Mouse (Mus musculus) CD4-positive, CD25-positive, alpha-beta regulatory T cell, adult 9 weeks (primary cell): Measurements from ENCODE around the gene Gm18596. TPM values are rescaled to one million over a fixed set of nuclear protein-coding genes. Genes with fewer than 3 reads are reported as not detected.

Experiments used
- polyA plus RNA-seq: library from polyadenylated mRNA; unstranded; fragments of 100-300 nt; shearing (Covaris generic); gene quantifications from one replicate; pipeline ENCODE4 v1.2.1, GENCODE M21; 2017

Gene Gm18596
- not detected for polyA plus RNA-seq

GRCm38 (mm10) chr10:77741924-77742688 lies at the start of gene Gm18596:
TSS of gene Gm18596 (minus strand) at chr10:77742638.

GRCm38 (mm10) chr10:77787876-77788275 lies 45.4 kb upstream of the Gm18596 start, which contains the start of gene Gm7137:
TSS of gene Gm7137 (minus strand) at chr10:77788200.

GRCm38 (mm10) chr10:77782442-77782841 lies 40.0 kb upstream of the Gm18596 start, which contains the start of gene Gm3250:
TSS of gene Gm3250 (minus strand) at chr10:77782542.

GRCm38 (mm10) chr10:77776844-77777243 lies 34.4 kb upstream of the Gm18596 start, which contains the start of gene Gm7138:
TSS of gene Gm7138 (minus strand) at chr10:77776944.

GRCm38 (mm10) chr10:77771225-77771624 lies 28.8 kb upstream of the Gm18596 start, which contains the start of gene Gm3238:
TSS of gene Gm3238 (minus strand) at chr10:77771325.

GRCm38 (mm10) chr10:77759582-77759981 lies 17.1 kb upstream of the Gm18596 start, which contains the start of gene Gm3233:
TSS of gene Gm3233 (minus strand) at chr10:77759682.

GRCm38 (mm10) chr10:77751254-77751653 lies 8.8 kb upstream of the Gm18596 start, which contains the start of gene Gm9736:
TSS of gene Gm9736 (minus strand) at chr10:77751354.

GRCm38 (mm10) chr10:77726186-77726585 lies 16.3 kb downstream of the Gm18596 start, which contains the start of gene Gm10100:
TSS of gene Gm10100 (plus strand) at chr10:77726486.

GRCm38 (mm10) chr10:77720299-77720698 lies 22.1 kb downstream of the Gm18596 start, which contains the start of gene Krtap12-1:
TSS of gene Krtap12-1 (plus strand) at chr10:77720599.

GRCm38 (mm10) chr10:77715507-77715906 lies 26.9 kb downstream of the Gm18596 start, which contains the start of gene Gm10142:
TSS of gene Gm10142 (plus strand) at chr10:77715807.

GRCm38 (mm10) chr10:77711157-77711556 lies 31.3 kb downstream of the Gm18596 start, which contains the start of gene Gm10024:
TSS of gene Gm10024 (plus strand) at chr10:77711457.

GRCm38 (mm10) chr10:77706326-77706725 lies 36.1 kb downstream of the Gm18596 start, which contains the start of gene Gm10272:
TSS of gene Gm10272 (plus strand) at chr10:77706626.

GRCm38 (mm10) chr10:77697133-77697532 lies 45.3 kb downstream of the Gm18596 start, which contains the start of gene Gm9508:
TSS of gene Gm9508 (minus strand) at chr10:77697233.

Other genes starting within 250 kb of the Gm18596 start
- 41.4 TPM for gene Fam207a, start 226.9 kb downstream of the Gm18596 start, polyA plus RNA-seq
- 605 TPM for gene Itgb2, start 212.4 kb downstream of the Gm18596 start, polyA plus RNA-seq
- gene Pttg1ip, start 160.9 kb downstream of the Gm18596 start, polyA plus RNA-seq: 129 TPM
- gene Sumo3, start 136.5 kb downstream of the Gm18596 start, polyA plus RNA-seq: 129 TPM
- not detected for gene Gm49325, start 136.4 kb downstream of the Gm18596 start, polyA plus RNA-seq
- 62.1 TPM for gene Ube2g2, start 120.4 kb downstream of the Gm18596 start, polyA plus RNA-seq
- 0.87 TPM for gene Tspear, start 56.1 kb downstream of the Gm18596 start, polyA plus RNA-seq
- gene Gm19402, start 51.9 kb downstream of the Gm18596 start, polyA plus RNA-seq: not detected
- not detected for gene Gm9508, start 45.4 kb downstream of the Gm18596 start, polyA plus RNA-seq
- gene Gm10272, start 36.0 kb downstream of the Gm18596 start, polyA plus RNA-seq: not detected
- not detected for gene Gm10024, start 31.2 kb downstream of the Gm18596 start, polyA plus RNA-seq
- not detected for gene Gm10142, start 26.8 kb downstream of the Gm18596 start, polyA plus RNA-seq
- not detected for gene Krtap12-1, start 22.0 kb downstream of the Gm18596 start, polyA plus RNA-seq
- not detected for gene Gm10100, start 16.2 kb downstream of the Gm18596 start, polyA plus RNA-seq
- gene Gm9736, start 8.7 kb upstream of the Gm18596 start, polyA plus RNA-seq: not detected
- not detected for gene Gm3233, start 17.0 kb upstream of the Gm18596 start, polyA plus RNA-seq
- gene Gm3238, start 28.7 kb upstream of the Gm18596 start, polyA plus RNA-seq: not detected
- not detected for gene Gm7138, start 34.3 kb upstream of the Gm18596 start, polyA plus RNA-seq
- gene Gm3250, start 39.9 kb upstream of the Gm18596 start, polyA plus RNA-seq: not detected
- not detected for gene Gm7137, start 45.6 kb upstream of the Gm18596 start, polyA plus RNA-seq
- gene Gm9639, start 52.4 kb upstream of the Gm18596 start, polyA plus RNA-seq: not detected
- gene Gm19668, start 56.5 kb upstream of the Gm18596 start, polyA plus RNA-seq: not detected
- gene Gm9507, start 69.2 kb upstream of the Gm18596 start, polyA plus RNA-seq: not detected
- gene Gm2696, start 72.0 kb upstream of the Gm18596 start, polyA plus RNA-seq: not detected
- not detected for gene Krtap10-4, start 84.5 kb upstream of the Gm18596 start, polyA plus RNA-seq
- gene Krtap10-10, start 93.3 kb upstream of the Gm18596 start, polyA plus RNA-seq: not detected
- gene Gm36176, start 104.2 kb upstream of the Gm18596 start, polyA plus RNA-seq: not detected
- not detected for gene Gm10318, start 110.2 kb upstream of the Gm18596 start, polyA plus RNA-seq
- gene Gm3285, start 119.3 kb upstream of the Gm18596 start, polyA plus RNA-seq: not detected
- not detected for gene Lrrc3, start 159.9 kb upstream of the Gm18596 start, polyA plus RNA-seq
- 0.53 TPM for gene Trpm2, start 227.9 kb upstream of the Gm18596 start, polyA plus RNA-seq
- gene 1810043G02Rik, start 235.9 kb upstream of the Gm18596 start, polyA plus RNA-seq: 11.0 TPM